Mouse (Mus musculus) ES-Bruce4 (cell line): Measurements from ENCODE around the gene Clptm1l. TPM values are rescaled to one million over a fixed set of nuclear protein-coding genes. Genes with fewer than 3 reads are reported as not detected.

Source experiments
- H3K27ac ChIP-seq: 2 replicates; pipeline ENCODE4 v1.5.1; 2012; ENCODE audit warnings: low read length, inconsistent platforms; ENCODE audit not compliant: insufficient read depth
- H3K27me3 ChIP-seq: 2 replicates; pipeline ENCODE4 v1.6.1; 2012; ENCODE audit warnings: mild to moderate bottlenecking, low read length, inconsistent platforms; ENCODE audit not compliant: control insufficient read depth, poor library complexity, insufficient read depth, severe bottlenecking
- H3K36me3 ChIP-seq: 2 replicates; pipeline ENCODE4 v1.6.1; 2012; ENCODE audit warnings: inconsistent platforms, mild to moderate bottlenecking, low read length, moderate library complexity; ENCODE audit not compliant: control insufficient read depth, poor library complexity, insufficient read depth, severe bottlenecking
- H3K4me1 ChIP-seq: one replicate; pipeline ENCODE4 v1.8.1; 2011; ENCODE audit warnings: low read length; ENCODE audit not compliant: control insufficient read depth, insufficient read depth
- H3K4me3 ChIP-seq: 2 replicates; pipeline ENCODE4 v1.5.1; 2011; ENCODE audit warnings: low read depth, mild to moderate bottlenecking, low read length
- H3K9ac ChIP-seq: 2 replicates; pipeline ENCODE4 v1.6.1; 2012; ENCODE audit warnings: low read depth, mild to moderate bottlenecking, inconsistent platforms; ENCODE audit not compliant: poor library complexity, severe bottlenecking
- H3K9me3 ChIP-seq: replicated peaks from 2 replicates; pipeline ENCODE4 v1.6.1; 2012; ENCODE audit warnings: mild to moderate bottlenecking, low read length, inconsistent platforms; ENCODE audit not compliant: control insufficient read depth, poor library complexity, insufficient read depth, severe bottlenecking
- CTCF ChIP-seq: IDR thresholded peaks from one replicate; pipeline ENCODE4 v1.8.1; 2011; ENCODE audit warnings: low read depth, low read length
- EP300 ChIP-seq: IDR thresholded peaks from 2 replicates; pipeline ENCODE4 v1.6.1; 2011; ENCODE audit warnings: low read depth, low read length; ENCODE audit not compliant: insufficient read depth
- POLR2A ChIP-seq: IDR thresholded peaks from one replicate; pipeline ENCODE4 v1.8.1; 2011; ENCODE audit warnings: low read length; ENCODE audit not compliant: insufficient read depth
- polyA plus RNA-seq: library from polyadenylated mRNA; stranded (reverse); fragments of >200 nt; gene quantifications from 2 replicates; pipeline ENCODE4 v1.2.4, GENCODE M21; 2011; ENCODE audit warnings: low read depth; ENCODE audit not compliant: missing spikeins, insufficient read depth, insufficient read length

Clptm1l gene
- polyA plus RNA-seq = 39.6 and 40.8 TPM in 2 replicates

DNA sequence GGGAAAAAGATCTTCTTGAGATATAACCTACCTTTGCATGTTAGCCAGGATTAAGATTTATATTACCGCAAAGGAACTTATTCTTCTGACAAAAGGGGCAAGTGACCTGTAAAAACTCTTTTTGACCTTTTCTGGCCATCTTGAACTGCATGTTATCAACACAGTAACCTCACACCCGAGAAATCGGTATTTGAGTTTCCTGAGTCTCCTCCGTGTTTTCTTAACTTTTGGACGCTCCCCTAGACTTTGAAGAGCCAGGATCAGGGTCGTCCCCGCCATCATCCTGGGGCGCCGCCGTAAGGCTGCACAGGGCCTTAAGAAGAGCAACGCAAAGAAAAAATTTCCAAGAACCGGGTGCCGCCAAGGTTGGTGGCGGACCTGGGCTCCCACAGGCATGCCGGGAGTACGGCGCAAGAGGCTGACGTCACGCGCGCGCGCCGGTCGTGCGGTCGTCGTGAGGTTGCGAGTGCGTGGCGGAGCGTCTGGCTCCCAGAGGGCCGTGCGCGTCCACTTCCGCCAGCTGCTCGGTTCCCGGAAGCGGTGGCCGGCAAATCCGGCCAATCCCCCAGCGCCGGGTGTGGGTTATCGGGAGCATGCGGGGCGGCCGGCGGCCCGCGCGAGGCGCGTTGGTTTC is at the start of gene Clptm1l:
Gene Clptm1l, plus strand, starts transcription at position 485 of the 634 bp plus-strand sequence.
- no peaks in the 10 kb centered on the region for H3K27me3 ChIP-seq
- peak within 1 kb of the TSS; percentile 81 for H3K4me3 ChIP-seq
- peaks cover 1% of the 10 kb centered on the region for H3K4me1 ChIP-seq
- peak within 1 kb of the TSS; percentile 77 for H3K9ac ChIP-seq
- TF ChIP-seq POLR2A = no peak
- TF ChIP-seq CTCF = no peak
- TF ChIP-seq EP300 = peak; percentile 41; the same call in 1 of the 2 replicates
- no peak within 1 kb of the TSS for H3K27ac ChIP-seq
- H3K36me3 ChIP-seq = peaks cover 13% of the 10 kb centered on the region; the same call in 1 of the 2 replicates
- no peaks in the 10 kb centered on the region for H3K9me3 ChIP-seq

DNA sequence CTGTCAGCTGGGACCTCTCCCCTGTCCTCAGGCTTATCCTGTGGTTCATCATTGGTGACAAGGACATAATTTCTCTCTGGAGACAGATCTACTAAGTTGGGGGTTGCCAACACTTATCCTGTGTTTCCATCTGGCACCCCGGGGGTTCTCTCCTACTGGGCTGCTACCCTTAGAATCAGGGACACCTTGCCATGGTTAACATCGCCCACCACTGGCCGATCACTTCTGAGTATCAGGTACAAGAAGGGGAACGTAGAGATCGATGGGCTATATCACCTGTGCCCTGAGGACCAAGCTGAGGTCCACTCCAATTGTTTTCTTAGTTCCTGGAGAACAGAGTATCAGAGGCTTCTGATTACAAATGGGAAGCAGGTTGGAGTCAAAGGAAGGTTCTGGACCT is 39.6 kb upstream of the Clptm1l start:
- no peaks in the 10 kb centered on the region; the same call in 1 of the 2 replicates for H3K9me3 ChIP-seq
- no peak overlapping the region for H3K27ac ChIP-seq
- no peaks in the 10 kb centered on the region for H3K36me3 ChIP-seq
- no peak overlapping the region for H3K4me3 ChIP-seq
- TF ChIP-seq POLR2A (no peak), EP300 (no peak), CTCF (no peak)
- no peaks in the 10 kb centered on the region for H3K27me3 ChIP-seq
- H3K9ac ChIP-seq = no peak overlapping the region
- H3K4me1 ChIP-seq = no peaks in the 10 kb centered on the region

DNA sequence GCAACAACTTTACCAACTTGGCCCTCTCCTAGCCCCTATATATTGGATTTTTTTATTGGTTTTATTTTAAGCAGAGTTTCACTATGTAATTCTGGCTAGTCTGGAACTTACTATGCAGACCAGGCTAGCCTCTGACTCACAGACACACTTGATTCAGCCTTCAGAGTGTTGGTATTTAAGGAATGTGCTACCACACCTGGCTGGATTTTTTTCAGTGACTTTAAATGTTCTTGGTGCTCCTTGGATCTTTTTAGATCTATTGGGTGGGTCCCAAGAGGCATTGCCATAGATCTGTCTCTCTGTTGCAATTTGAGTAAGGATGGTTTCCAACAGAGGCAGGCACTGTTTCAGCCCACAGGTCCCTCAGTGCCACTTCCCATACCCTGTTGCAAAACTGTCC is 28.8 kb upstream of the Clptm1l start:
- Histone ChIP-seq H3K27me3 (no peaks in the 10 kb centered on the region), H3K27ac (no peak overlapping the region), H3K9ac (no peak overlapping the region), H3K4me3 (no peak overlapping the region), H3K36me3 (no peaks in the 10 kb centered on the region), H3K9me3 (no peaks in the 10 kb centered on the region), H3K4me1 (no peaks in the 10 kb centered on the region)
- TF ChIP-seq EP300 (no peak), POLR2A (no peak), CTCF (no peak)

DNA sequence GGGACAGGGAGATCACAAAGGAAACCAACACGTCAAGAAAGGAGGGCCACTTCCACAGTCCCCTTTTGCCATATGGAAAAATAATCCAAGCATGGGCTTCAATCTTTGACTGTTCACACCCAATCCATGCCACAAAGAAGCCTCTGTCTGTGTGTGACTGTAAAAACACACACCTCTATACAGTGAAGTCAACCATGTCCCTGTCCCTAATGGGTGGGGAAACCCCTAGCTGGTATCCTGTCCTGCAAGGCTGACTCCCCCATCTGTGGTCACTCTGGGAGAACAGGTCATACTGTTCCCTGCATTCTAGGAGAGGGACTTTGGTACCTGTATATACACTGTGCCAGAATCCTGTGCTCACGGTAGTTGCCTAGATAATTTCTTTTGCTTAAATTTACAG is 26.5 kb upstream of the Clptm1l start:
- H3K4me3 ChIP-seq = no peak overlapping the region
- H3K36me3 ChIP-seq = no peaks in the 10 kb centered on the region
- no peak for TF ChIP-seq CTCF
- TF ChIP-seq EP300 = no peak
- no peak for TF ChIP-seq POLR2A
- no peak overlapping the region for H3K9ac ChIP-seq
- H3K27me3 ChIP-seq = no peaks in the 10 kb centered on the region
- no peaks in the 10 kb centered on the region for H3K9me3 ChIP-seq
- H3K27ac ChIP-seq = no peak overlapping the region
- H3K4me1 ChIP-seq = no peaks in the 10 kb centered on the region

DNA sequence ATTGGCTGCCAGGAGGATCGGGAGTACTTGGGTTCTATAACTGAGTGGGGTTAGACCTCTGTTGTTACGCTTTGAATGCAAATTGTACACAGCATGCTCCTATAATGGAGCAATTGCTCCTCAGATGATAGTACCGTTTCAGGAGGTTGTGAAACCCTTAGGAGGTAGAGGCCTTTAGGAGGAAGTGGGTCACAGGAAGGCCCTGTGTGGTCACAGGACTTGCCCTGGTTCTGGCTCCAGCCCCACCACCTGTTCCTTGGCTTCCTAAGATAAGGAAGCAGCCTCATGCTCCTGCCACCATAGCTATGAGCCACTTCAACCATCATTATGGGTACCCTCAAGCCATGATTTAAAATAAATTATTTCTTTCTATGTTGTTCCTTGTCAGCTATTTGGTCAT is 12.3 kb upstream of the Clptm1l start:
- no peaks in the 10 kb centered on the region for H3K9me3 ChIP-seq
- H3K4me1 ChIP-seq = no peaks in the 10 kb centered on the region
- no peak overlapping the region for H3K27ac ChIP-seq
- no peak for TF ChIP-seq EP300
- TF ChIP-seq POLR2A = no peak
- no peak for TF ChIP-seq CTCF
- no peaks in the 10 kb centered on the region for H3K27me3 ChIP-seq
- H3K4me3 ChIP-seq = no peak overlapping the region
- no peaks in the 10 kb centered on the region for H3K36me3 ChIP-seq
- H3K9ac ChIP-seq = no peak overlapping the region

DNA sequence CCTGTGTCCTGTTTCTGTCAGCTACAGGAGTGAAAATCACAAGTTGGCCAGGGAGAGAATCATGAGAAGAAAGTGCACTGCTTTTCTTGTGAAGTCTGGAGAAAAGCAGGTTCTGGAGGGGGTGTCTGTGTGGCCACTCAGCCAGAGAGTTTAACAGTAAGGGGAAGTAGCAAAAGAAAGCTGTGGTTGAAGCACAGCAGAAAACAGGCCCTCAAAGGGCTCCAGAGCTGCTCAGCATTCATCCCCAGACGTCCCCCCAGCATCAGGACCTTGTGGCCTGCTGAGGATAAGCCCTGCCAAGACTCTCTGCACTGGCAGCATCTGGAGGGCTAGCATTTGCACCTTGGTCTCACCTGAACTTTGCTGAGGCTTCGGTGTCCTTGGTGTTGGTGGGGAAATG is 11.3 kb upstream of the Clptm1l start:
- no peaks in the 10 kb centered on the region for H3K36me3 ChIP-seq
- no peaks in the 10 kb centered on the region for H3K9me3 ChIP-seq
- no peak overlapping the region for H3K4me3 ChIP-seq
- H3K27me3 ChIP-seq = no peaks in the 10 kb centered on the region
- TF ChIP-seq EP300 (no peak), POLR2A (no peak), CTCF (no peak)
- H3K27ac ChIP-seq = no peak overlapping the region
- H3K4me1 ChIP-seq = no peaks in the 10 kb centered on the region
- H3K9ac ChIP-seq = no peak overlapping the region
